Mouse (Mus musculus) cerebellum, adult 11-12 months (tissue): ENCODE measurements at regions not wholly inside any gene's neighbourhood (a gene's known extent, or its start where the extent isn't known, plus 50 kb on each side); places are given as distances from the start of the nearest gene placed in this dataset.

ENCODE experiments used
- DNase-seq: peaks from one replicate; pipeline ENCODE4 v3.0.0; 2022

DNA sequence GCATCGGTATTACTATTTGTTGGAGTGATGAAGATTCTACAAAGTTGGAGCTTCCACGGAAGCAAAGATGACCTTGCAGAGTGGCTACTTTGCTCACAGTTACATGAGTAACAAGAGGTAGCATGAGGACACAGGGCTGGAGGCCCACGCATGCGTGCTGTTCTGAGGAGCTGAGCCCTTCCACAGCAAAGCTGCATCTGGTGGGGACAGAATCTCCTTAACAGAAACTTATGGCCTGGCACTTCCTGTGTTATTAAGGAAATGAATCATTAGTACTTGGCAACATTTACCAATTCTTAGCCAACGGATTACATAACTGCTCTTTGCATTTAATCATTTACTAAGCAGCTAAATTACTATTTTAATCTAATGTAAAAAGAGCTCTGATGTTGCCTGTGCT, 160.8 kb upstream of the Apob start:
- DNase-seq: no peak

DNA sequence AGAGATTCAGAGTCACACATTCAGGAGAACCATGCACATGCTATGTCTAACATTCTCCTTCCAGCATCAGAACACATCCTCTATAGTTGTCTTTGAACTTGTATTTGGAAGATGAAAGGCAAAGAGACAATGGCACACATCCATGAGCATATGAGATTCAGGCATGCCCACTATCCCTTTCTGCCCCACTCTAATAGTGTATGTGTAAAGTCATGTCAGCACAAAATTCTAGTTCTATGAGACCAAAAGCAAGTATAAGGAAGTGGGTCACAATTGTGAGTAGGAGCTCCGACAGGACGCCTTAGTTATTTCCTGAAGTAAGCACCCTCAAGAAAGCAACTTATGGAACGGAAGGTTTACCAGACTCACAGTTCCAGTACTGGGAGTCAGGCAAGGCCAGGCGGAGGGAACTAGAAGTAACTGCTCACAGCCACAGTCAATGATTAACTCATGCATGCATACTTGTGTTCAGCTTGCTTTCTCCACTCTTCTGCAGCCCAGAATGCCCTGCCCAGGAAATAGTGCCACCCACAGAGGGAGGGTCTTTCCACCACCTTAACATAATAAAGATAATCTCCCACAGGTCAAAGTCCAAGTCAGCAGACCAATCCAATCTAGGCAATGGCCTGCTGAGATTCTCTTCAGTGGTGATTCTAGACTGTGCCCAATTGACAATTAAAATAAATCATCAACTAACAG, 157.3 kb upstream of the Apob start:
- no peak for DNase-seq

GRCm38 (mm10) chr12:7820718-7821117, 156.7 kb upstream of the Apob start:
- DNase-seq: no peak

DNA sequence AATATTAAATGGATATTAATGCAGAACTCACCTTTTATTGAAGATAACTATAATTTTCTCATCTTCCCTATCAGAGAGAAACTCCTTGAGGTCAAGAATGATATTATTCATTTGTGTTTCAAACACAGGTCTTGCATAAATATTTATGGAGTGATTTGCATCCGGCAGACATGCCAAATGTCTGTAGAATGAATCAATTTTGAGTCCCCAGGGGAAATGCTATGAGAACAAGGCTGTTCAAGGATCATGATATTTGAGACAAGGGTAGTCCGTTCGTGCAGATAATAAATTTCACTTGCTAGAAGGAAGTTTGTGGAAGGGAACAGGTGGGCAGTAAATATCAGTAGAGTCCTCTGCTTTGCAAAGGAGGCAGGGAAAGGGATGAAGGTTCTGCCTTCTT, 141.7 kb upstream of the Apob start:
- DNase-seq: no peak

GRCm38 (mm10) chr12:7853876-7854275, 123.6 kb upstream of the Apob start:
- DNase-seq: no peak

DNA sequence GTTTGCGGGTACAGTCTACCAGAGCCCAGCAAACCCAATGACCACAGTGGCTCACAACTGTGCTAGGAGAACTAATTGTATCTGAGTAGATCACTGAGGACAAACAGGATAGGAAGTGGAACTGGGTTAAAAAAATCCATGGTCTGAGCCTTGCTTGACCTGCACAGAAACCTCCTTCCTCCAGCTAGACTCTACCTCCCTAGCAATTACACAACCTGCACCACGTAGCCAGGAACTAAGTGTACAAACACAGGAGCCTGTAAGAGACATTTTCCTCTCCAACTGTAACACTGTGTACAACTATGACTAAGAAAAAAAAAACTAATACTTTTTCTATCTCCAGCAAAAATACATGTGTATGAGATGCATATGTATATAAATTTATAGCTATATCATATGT, 121.8 kb upstream of the Apob start:
- no peak for DNase-seq

GRCm38 (mm10) chr12:7859533-7859932, 117.9 kb upstream of the Apob start:
- no peak for DNase-seq

DNA sequence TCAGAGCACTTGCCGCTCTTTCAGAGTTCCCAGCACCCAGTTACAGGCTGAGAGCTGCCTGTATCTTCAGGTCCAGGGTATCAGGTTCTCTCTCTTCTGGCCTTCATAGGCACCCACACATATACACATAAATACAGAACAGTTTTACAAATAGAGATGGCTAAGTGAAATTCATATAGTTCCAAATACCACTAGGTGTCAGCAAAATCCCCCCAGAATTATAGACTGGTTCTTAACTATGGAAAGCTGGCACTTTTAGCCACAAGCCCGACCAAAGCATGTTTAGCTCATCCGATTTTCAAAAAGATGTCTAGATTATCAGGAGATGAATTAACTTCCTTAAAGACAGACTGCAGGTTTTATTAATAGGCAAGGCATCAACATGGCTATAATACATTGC, 107.4 kb upstream of the Apob start:
- DNase-seq: no peak

GRCm38 (mm10) chr12:7870473-7870872, 107.0 kb upstream of the Apob start:
- DNase-seq: no peak

GRCm38 (mm10) chr12:7875454-7875853, 102.0 kb upstream of the Apob start:
- DNase-seq: no peak

- DNase-seq: no peak
These were observed 101.0 kb upstream of the Apob start for GRCm38 (mm10) chr12:7876302-7877063.

- no peak for DNase-seq
These were observed 98.7 kb upstream of the Apob start for GRCm38 (mm10) chr12:7878761-7879160.

DNA sequence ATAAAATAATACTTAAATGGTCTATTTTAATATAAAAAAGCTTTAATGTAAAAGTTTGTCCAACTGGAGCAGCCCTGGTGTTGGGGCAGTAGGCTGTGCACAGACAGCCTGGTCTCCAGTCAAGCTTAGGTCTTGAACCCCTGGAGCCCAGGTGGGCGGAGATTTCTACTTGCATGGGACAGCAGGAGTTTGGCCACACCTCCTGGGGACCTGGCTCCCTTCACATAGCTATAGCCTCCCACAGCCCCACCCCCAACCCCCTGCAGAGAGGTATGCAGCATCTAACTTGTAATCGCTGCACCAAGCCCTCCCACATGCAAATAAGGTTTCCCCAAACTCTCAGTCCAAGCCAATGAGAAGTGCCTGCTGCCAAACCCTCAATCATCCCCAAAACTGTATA, 81.3 kb upstream of the Apob start:
- DNase-seq: no peak

- no peak for DNase-seq
These were observed 72.1 kb upstream of the Apob start for GRCm38 (mm10) chr12:7905329-7905728.

DNA sequence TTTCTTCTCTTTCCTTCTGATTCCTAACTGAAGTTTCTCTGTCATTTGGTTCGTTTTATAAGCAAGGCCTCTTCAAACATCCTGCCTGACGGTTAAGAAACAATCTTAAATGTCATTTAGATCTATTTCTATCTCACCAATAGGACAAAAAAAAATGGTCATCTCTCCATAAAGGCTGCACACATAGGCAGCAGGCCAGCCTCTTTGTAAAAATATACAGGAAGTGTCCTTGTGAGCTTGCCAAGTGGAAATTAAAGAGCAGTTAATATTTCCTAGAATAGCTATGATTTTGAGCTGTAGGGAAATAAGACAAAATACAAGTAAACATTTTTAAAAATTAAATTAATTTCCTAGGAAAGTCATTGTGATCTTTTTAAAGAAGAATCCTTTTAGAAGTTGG, 70.6 kb upstream of the Apob start:
- no peak for DNase-seq

- DNase-seq: no peak
These were observed 67.6 kb upstream of the Apob start for GRCm38 (mm10) chr12:7909746-7910360.

DNA sequence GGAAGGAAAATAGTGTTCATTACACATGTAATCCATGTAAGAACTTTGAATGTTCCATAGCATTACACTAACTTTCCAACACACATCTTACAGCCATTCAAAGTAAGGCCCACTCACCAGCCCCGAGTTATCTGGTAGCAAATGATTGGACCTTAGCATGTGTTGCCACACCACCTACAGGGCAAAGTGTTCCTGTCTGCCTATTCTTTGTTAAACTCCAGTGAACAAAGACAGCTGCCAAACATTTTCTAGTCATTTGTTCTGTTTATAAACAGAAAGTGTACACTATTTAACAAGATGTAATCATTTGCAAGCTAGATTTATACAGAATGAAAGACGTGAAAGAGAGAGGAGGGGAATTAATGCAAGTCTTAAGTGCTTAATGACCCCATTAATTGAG, 66.9 kb upstream of the Apob start:
- no peak for DNase-seq

DNA sequence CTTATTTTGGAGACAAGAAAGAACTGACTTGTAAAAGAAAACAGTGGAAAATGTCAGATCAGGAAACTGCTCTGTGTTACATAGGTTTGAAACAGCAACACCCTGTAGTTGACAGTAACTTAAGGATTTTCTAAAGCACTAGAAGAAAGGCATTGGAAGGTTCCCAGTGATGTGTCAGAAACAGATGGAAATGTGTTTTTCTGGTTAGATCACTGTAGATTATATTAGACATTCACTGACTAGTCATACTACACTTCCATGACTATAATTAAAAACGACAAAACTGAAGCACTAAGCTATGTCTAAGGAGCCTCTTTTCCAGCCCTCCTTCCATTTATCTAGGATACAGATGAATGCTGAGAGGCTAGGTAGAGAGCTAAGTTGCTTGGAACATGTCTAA, 59.1 kb upstream of the Apob start:
- DNase-seq: no peak

DNA sequence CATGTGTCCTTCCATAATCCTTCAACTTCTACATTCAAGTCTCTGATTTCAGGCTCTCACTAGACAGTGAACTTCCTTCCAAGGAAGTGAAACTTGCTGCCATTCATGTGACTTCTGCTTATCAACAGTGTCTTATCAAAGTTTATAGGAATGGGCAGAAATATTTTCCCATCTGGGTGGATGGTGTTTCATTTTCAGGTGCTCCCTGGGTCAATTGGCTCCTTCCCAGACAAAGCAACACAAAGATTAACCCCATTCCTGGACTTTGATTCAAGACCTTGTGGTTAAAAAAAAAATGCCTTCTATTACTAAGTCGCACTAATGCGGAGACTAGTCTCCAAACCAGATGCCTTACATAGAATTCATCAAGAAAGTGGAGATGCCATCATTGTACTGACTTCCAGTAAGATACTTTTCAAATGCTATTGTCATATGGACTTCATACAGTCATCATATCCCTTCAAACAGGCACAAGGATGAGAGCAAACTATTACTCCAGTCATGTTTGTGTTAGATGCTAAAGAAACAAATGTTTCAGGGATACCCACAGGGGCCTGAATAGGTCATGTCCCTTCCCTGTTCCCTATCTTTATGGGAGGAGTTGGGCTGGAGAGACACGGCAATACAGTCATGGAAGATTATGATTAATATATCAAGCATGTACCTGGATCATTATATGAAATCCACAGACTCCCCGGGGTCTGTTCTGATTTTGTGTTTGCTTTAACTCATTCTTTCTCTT, 58.3 kb upstream of the Apob start:
- DNase-seq: no peak

DNA sequence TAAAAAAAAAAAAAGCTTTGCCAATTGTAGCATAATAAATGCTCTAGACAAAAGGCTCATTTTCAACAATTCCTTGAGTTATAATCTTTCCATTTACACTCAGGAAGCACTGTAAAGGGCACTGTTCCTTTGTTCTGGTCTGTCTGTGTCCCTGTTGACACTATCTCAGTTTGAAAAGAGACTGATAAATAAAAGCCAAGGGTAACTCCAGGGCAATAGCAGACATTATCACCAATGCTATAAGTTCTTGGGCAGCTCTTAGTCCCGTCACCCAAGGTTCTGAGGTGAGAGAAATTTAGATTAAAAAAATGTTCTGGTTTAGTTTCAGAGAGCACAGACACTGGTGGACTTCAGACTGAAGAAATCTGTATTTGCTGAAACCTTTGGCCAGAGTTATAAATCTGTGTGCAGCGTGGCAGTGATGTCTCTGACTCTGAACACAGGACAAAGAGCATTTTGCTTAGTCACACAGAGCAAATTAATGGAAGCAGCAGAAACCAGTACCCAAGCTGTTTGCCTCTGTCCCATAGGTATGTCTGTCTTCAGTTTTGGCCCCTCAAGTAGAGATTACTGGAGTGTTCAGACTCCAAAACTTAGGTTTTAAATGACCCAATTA, 57.6 kb upstream of the Apob start:
- no peak for DNase-seq

- DNase-seq: no peak
These were observed 56.6 kb upstream of the Apob start for GRCm38 (mm10) chr12:7920888-7921287.
